Mouse (Mus musculus): ENCODE results near the gene Ccdc181. TPM values are rescaled to one million over a fixed set of nuclear protein-coding genes. Genes with fewer than 3 reads are reported as not detected.

Ccdc181 gene
- polyA plus RNA-seq, 1 experiment from 2014 or later = 6.5 TPM

DNA sequence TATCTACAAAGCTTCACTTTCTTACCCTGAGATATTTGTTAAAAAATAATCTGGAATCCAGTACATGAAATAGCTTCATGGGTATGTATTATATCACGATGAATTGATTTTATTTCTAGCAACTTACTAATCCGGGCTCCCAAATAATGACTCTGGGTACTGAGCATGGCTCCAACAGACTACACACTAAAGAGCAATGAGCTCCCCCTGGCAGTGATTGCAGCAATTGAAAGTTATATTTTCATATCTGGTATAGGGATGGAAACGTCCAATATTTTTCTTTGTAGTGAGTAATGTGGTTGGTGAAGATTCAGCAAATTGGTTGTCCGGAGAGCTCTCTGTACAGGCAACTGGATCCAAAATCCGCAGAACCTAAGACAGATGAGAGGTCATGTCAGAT lies 16.7 kb downstream of the Ccdc181 start:
- H3K4me2 ChIP-seq (replicated peaks) = no peak overlapping the region
- H3K4me1 ChIP-seq = no peaks in the 10 kb centered on the region
- no peak overlapping the region for H3K27ac ChIP-seq
- H3K9me3 ChIP-seq = no peaks in the 10 kb centered on the region
- no peaks in the 10 kb centered on the region for H3K27me3 ChIP-seq
- WGBS = 93% methylated on average over 5 of the region's 5 CpGs
- no peak for ATAC-seq (ENCODE audit: low FRiP score, low read depth)
- H3K9ac ChIP-seq = no peak overlapping the region
- H3K4me3 ChIP-seq = no peak overlapping the region
- H3K36me3 ChIP-seq = peaks cover 52% of the 10 kb centered on the region

DNA sequence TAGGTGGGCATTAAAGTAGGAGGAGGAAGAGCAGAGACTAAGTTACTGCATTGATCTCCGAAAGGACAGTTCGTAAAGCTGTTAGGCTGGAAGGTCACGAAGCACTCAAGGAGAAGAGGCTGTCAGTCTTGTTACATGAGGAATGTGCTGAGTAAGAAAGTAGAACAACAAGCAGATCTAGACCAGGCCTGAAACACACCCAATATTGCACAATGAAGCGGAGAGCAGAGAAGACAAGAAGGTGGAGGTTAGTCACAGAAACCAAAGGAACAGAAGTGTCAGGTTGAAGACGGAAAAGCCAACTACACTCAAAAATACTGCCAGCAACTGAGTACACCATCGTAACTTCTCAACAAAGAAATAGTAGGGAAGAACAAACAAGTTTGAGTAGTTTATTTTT lies 18.7 kb downstream of the Ccdc181 start:
- no peak overlapping the region for H3K4me2 ChIP-seq (replicated peaks)
- H3K36me3 ChIP-seq = peaks cover 67% of the 10 kb centered on the region
- no peak overlapping the region for H3K27ac ChIP-seq
- no peaks in the 10 kb centered on the region for H3K27me3 ChIP-seq
- no peak overlapping the region for H3K9ac ChIP-seq
- H3K4me3 ChIP-seq = no peak overlapping the region
- WGBS = 92% methylated on average over 6 of the region's 6 CpGs
- H3K9me3 ChIP-seq = no peaks in the 10 kb centered on the region
- no peaks in the 10 kb centered on the region for H3K4me1 ChIP-seq
- no peak for ATAC-seq (ENCODE audit: low FRiP score, low read depth)

DNA sequence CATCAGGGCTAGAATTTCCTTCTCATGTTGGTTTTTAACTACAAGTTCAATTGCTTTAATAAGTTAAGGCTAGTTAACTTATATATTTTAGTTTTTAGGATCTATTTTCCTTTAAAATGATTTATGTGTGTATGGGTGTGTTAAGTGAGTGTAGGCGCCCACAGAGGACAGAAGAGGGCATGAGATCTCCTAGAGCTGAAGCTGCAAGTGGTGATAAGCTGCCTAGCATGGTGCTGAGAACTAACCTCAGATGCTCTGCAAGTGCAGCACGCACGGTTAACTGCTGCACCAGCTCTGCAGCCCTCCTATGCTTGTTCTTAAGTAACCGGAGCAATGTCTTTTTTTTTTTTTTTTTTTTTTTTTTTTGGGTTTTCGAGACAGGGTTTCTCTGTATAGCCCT lies 21.1 kb downstream of the Ccdc181 start:
- peaks cover 76% of the 10 kb centered on the region for H3K36me3 ChIP-seq
- no peak overlapping the region for H3K27ac ChIP-seq
- no peaks in the 10 kb centered on the region for H3K9me3 ChIP-seq
- H3K4me3 ChIP-seq = no peak overlapping the region
- H3K27me3 ChIP-seq = no peaks in the 10 kb centered on the region
- no peak overlapping the region for H3K4me2 ChIP-seq (replicated peaks)
- H3K9ac ChIP-seq = no peak overlapping the region
- no peaks in the 10 kb centered on the region for H3K4me1 ChIP-seq
- no peak for ATAC-seq (ENCODE audit: low FRiP score, low read depth)
- 96% methylated on average over 4 of the region's 5 CpGs for WGBS

DNA sequence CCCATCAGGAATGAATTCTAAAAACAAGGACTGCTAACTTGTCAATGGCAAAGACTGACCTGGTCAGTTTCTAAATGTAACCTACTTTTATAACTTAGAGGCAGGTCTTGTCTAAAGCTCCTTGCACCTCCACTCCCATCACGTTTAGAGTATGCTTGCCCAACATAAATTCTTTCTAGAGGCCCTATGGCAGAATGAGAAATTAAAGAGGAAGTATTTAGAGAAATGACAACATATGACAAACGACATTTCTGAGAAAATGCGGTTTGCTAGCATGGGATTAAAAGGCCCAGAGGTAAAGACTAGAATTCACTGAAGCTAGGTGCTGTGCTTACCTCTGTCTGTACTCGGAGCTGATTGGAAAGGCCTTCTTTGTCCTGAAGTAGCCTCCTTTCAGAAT lies 26.6 kb downstream of the Ccdc181 start:
- WGBS = 88% methylated on average over 4 of the region's 4 CpGs
- ATAC-seq (ENCODE audit: low FRiP score, low read depth) = no peak
- Histone ChIP-seq H3K4me3 (no peak overlapping the region), H3K4me1 (peaks cover 10% of the 10 kb centered on the region), H3K36me3 (peaks cover 57% of the 10 kb centered on the region), H3K27me3 (no peaks in the 10 kb centered on the region), H3K9me3 (no peaks in the 10 kb centered on the region), H3K27ac (no peak overlapping the region), H3K9ac (no peak overlapping the region), H3K4me2 (replicated peaks) (no peak overlapping the region)

DNA sequence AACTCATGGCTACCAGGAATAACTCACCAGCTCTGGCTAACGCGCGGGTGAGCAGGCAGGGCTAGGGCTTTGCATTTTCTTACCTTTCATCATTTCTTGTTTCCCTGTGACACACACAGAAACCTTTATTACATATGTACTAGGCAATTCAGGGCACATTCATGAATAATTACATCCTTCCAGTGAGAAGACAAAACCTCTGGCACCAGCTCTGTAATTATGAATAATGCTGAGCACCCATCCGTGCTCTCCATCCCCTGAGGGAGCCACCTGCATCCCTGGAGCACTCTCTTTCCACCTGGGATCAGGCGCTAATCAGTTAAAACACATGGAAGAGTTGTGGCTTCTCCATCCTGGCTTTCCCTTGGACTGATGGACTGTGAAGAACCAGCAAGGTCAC lies 28.4 kb downstream of the Ccdc181 start, which contains the start of gene Nme7:
Gene Nme7 (plus strand): TSS at position 301 of the 400 bp plus-strand sequence.
- H3K27ac ChIP-seq = no peak within 1 kb of the TSS
- ATAC-seq (ENCODE audit: low FRiP score, low read depth) = no peak
- WGBS = 90% methylated on average over 5 of the region's 5 CpGs

DNA sequence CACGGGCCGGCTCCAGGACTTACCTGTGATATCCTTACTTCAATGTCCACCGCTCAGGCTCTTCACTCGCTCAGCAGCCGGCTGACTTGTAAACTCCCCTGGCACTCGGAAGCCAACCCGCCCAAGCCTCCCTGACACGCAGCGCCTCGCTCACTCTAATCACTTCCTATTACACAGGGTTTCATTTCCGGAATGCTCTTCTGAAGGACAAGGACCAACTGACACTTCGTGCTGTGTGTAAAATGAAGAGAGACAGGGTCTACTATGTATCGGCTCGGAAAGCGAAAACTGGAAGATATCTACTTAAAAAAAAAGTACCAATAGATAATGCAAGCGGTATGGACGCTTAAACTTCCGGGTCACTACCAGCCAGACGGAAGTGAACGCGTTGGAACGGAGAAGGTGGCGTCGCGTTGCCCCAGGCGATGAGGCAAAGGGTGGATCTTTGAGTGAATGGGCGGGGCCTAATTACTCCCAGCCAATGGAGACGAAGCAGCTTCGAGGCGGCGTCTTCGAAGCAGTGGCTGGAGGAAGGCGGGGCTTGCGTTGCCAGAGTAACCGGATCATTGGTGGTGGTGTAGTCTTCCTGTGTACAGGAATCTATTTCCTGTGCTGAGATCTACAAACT lies 31.9 kb downstream of the Ccdc181 start, which contains the start of gene Blzf1:
Gene Blzf1 (minus strand): TSS at position 366 of the 628 bp plus-strand sequence.
- WGBS = under 1% methylated on average over 35 of the region's 35 CpGs
- peak; percentile 99 for ATAC-seq (ENCODE audit: low FRiP score, low read depth)
- H3K27ac ChIP-seq = peak within 1 kb of the TSS; percentile 22; the same call in 1 of the 2 replicates
- peak within 1 kb of the TSS; percentile 77 for H3K4me2 ChIP-seq (replicated peaks)
- H3K27me3 ChIP-seq = no peaks in the 10 kb centered on the region
- H3K9me3 ChIP-seq = no peaks in the 10 kb centered on the region
- H3K9ac ChIP-seq = peak within 1 kb of the TSS; percentile 80
- H3K36me3 ChIP-seq = peaks cover 19% of the 10 kb centered on the region
- peak within 1 kb of the TSS; percentile 89 for H3K4me3 ChIP-seq
- H3K4me1 ChIP-seq = peaks cover 20% of the 10 kb centered on the region

More for the DNA sequence above, 28.4 kb downstream of the Ccdc181 start, which contains the start of gene Nme7:
- H3K4me3 ChIP-seq = no peak within 1 kb of the TSS
- no peak within 1 kb of the TSS for H3K9ac ChIP-seq
- H3K9me3 ChIP-seq = no peaks in the 10 kb centered on the region
- no peaks in the 10 kb centered on the region for H3K27me3 ChIP-seq
- H3K4me2 ChIP-seq (replicated peaks) = no peak within 1 kb of the TSS
- peaks cover 42% of the 10 kb centered on the region for H3K36me3 ChIP-seq
- H3K4me1 ChIP-seq = peaks cover 20% of the 10 kb centered on the region

DNA sequence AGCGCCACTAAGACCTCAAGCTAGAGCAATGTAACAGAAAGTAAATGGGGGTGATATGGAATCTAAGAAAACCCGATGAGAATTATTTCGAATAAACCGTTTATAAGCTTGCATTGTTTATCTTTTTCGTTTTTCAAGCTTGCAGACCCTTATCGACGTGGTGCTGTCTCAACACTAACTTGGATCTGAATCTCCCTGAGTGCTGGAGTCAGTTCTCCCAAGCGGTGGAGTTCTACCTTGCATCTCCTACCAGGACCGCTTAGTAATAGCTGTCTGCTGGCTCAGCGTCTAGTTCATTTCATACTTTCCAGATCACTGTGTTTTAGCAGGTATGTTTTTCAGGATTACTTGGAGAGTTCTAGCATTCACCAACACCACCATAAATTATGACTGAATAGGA lies 32.5 kb downstream of the Ccdc181 start:
- no peak overlapping the region for H3K27ac ChIP-seq

DNA sequence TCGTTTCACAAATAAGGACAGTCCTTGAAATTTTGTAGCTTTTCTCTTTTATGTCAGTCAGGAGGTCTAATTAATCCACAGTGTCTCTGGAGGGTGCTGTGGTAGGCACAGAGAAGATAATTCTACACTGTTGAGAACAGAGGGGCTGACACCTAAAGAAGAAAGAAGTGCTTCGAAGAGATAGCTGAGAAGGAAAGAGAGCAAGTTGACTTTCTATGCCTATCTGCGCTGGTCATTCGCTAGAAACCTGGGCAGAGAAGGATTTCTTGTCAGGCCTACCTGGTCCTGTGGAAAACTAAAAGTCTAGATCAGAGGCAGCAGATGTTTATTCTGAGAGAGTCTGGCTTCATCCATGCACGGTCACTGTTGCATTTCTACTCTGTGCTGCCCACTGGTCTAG lies 38.7 kb downstream of the Ccdc181 start:
- H3K36me3 ChIP-seq = peaks cover 26% of the 10 kb centered on the region
- no peaks in the 10 kb centered on the region for H3K27me3 ChIP-seq
- no peak overlapping the region for H3K9ac ChIP-seq
- H3K27ac ChIP-seq = no peak overlapping the region
- no peak overlapping the region for H3K4me3 ChIP-seq
- H3K9me3 ChIP-seq = no peaks in the 10 kb centered on the region
- H3K4me1 ChIP-seq = no peaks in the 10 kb centered on the region
- WGBS = 90% methylated on average over 5 of the region's 5 CpGs
- H3K4me2 ChIP-seq (replicated peaks) = no peak overlapping the region
- no peak for ATAC-seq (ENCODE audit: low FRiP score, low read depth)

More for the DNA sequence above, 32.5 kb downstream of the Ccdc181 start:
- H3K4me1 ChIP-seq = peaks cover 20% of the 10 kb centered on the region
- peak overlapping the region; percentile 67 for H3K9ac ChIP-seq
- H3K4me3 ChIP-seq = peak overlapping the region; percentile 89
- H3K4me2 ChIP-seq (replicated peaks) = peak overlapping the region; percentile 77
- H3K27me3 ChIP-seq = no peaks in the 10 kb centered on the region
- H3K9me3 ChIP-seq = no peaks in the 10 kb centered on the region
- H3K36me3 ChIP-seq = peaks cover 20% of the 10 kb centered on the region
- WGBS = 9% methylated on average over 10 of the region's 10 CpGs
- ATAC-seq (ENCODE audit: low FRiP score, low read depth) = no peak

DNA sequence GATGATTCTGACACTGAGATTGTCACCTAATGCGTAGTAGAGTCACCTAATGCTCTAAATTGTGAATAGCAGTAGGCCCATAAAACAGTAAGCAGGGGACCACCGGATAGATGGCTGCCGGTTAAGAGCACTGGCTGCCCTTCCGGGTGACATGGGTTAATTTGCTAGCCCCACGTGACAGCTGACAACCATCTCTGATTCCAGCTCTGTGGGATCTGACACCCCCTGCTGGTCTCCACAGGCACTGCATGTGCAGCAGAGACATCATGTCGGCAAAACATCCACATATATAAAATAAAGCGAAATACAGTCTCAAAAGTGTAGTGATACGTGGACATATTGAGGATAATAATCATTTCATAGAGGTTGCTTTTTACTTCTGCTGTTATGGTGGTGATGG lies 39.9 kb downstream of the Ccdc181 start:
- no peak for ATAC-seq (ENCODE audit: low FRiP score, low read depth)
- no peaks in the 10 kb centered on the region for H3K4me1 ChIP-seq
- H3K4me3 ChIP-seq = no peak overlapping the region
- WGBS = 74% methylated on average over 8 of the region's 8 CpGs
- no peak overlapping the region for H3K27ac ChIP-seq
- H3K9ac ChIP-seq = no peak overlapping the region
- H3K9me3 ChIP-seq = no peaks in the 10 kb centered on the region
- H3K27me3 ChIP-seq = no peaks in the 10 kb centered on the region
- peaks cover 26% of the 10 kb centered on the region for H3K36me3 ChIP-seq
- no peak overlapping the region for H3K4me2 ChIP-seq (replicated peaks)

DNA sequence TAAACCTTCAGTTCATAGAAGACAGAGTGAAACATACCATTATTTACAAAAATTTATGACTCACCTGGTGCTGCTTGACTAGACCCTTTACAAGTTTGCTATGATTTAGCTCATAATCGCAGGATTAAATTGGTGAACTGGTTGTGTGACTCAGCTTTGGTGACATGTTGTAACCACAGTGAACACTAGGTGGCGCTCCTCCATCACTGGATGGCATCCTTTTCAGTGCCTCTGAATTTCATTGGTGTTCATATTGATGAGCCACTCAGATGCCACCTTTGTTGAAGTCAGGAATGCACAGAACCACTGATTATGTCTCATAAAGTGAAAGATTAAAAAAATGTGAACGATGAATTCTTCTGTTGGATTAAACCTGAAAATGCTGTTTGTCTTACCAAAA lies 41.3 kb downstream of the Ccdc181 start:
- Histone ChIP-seq H3K36me3 (peaks cover 24% of the 10 kb centered on the region), H3K9me3 (no peaks in the 10 kb centered on the region), H3K4me2 (replicated peaks) (no peak overlapping the region), H3K4me1 (peaks cover 6% of the 10 kb centered on the region), H3K27me3 (no peaks in the 10 kb centered on the region), H3K27ac (no peak overlapping the region), H3K4me3 (no peak overlapping the region), H3K9ac (no peak overlapping the region)
- ATAC-seq (ENCODE audit: low FRiP score, low read depth) = no peak
- 29% methylated on average over 3 of the region's 3 CpGs for WGBS

DNA sequence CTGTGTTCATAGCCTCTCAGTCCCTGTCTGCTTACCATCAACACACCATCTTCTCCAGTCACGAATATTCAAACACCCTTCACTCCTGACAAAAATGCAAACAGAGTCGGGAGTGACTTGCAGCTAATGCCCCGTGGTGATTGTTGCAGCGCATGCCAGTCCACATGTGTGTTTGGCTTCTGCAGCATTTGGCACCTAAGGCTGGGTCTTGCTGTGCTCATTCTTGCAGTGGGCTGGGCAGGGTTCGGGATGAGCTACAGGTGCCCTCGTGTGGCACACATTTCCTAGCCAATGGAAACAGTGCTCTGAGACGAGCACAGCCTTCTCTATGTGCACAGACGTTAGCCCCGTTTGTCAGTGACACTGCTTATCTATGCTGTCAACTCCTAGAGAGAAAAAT lies 41.9 kb downstream of the Ccdc181 start:
- 84% methylated on average over 9 of the region's 9 CpGs for WGBS
- no peak for ATAC-seq (ENCODE audit: low FRiP score, low read depth)
- Histone ChIP-seq H3K9ac (no peak overlapping the region), H3K27me3 (no peaks in the 10 kb centered on the region), H3K4me1 (peaks cover 6% of the 10 kb centered on the region), H3K9me3 (no peaks in the 10 kb centered on the region), H3K4me2 (replicated peaks) (no peak overlapping the region), H3K36me3 (peaks cover 21% of the 10 kb centered on the region), H3K4me3 (no peak overlapping the region), H3K27ac (no peak overlapping the region)

DNA sequence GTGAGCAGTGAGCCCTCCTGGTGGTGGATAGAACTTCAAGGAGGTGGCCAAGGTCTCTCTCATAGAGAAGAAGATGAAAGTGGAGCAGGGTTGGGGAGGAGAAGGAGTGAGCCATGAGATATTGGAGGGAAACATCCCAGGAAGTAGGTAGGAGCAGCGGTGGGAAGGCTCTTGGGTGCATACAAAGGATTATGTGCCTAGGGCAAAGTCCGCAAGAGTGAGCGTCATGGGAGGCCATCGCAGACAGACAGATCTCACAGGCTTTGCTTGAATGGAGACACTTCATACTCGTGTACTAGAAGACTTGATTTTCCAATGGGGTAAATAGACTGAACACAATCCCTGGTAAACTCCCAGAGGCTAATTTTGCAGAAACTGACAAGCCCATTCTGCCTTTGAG lies 43.1 kb downstream of the Ccdc181 start:
- Histone ChIP-seq H3K27me3 (no peaks in the 10 kb centered on the region), H3K4me1 (peaks cover 6% of the 10 kb centered on the region), H3K9ac (no peak overlapping the region), H3K4me3 (no peak overlapping the region), H3K36me3 (peaks cover 12% of the 10 kb centered on the region), H3K4me2 (replicated peaks) (no peak overlapping the region), H3K27ac (no peak overlapping the region), H3K9me3 (no peaks in the 10 kb centered on the region)
- ATAC-seq (ENCODE audit: low FRiP score, low read depth) = no peak
- 95% methylated on average over 5 of the region's 5 CpGs for WGBS
